Mouse (Mus musculus) olfactory bulb, adult 2 months (tissue): Measurements from ENCODE around the gene Zcchc2.

ENCODE experiments used
- CTCF ChIP-seq: fragments of 200-500 bp; IDR thresholded peaks from 2 replicates; pipeline ENCODE4 v1.5.1; 2012; ENCODE audit warnings: low read depth, mild to moderate bottlenecking, low read length, moderate library complexity; ENCODE audit not compliant: insufficient read depth
- POLR2A ChIP-seq: fragments of 200-500 bp; IDR thresholded peaks from 2 replicates; pipeline ENCODE4 v1.6.1; 2012; ENCODE audit warnings: mild to moderate bottlenecking, low read depth, low read length, moderate library complexity; ENCODE audit not compliant: insufficient read depth

- TF ChIP-seq CTCF = no peak
- no peak for TF ChIP-seq POLR2A
Measured at GRCm38 (mm10) chr1:105999802-106000201, 9.6 kb downstream of the Zcchc2 start.
